Mouse (Mus musculus): ENCODE data around the gene Cgnl1. TPM values are rescaled to one million over a fixed set of nuclear protein-coding genes. Genes with fewer than 3 reads are reported as not detected.

Cgnl1 gene
- polyA plus RNA-seq, 1 experiment from 2014 or later = 4.3 TPM

- Histone ChIP-seq H3K27ac (ENCODE audit: low read depth, low read length) (no peak overlapping the region), H3K27me3 (replicated peaks; ENCODE audit: control insufficient read depth, insufficient read depth, low read length) (no peaks in the 10 kb centered on the region), H3K4me1 (replicated peaks; ENCODE audit: control insufficient read depth, insufficient read depth, low read length) (no peaks in the 10 kb centered on the region), H3K36me3 (ENCODE audit: control insufficient read depth, insufficient read depth) (no peaks in the 10 kb centered on the region), H3K9me3 (ENCODE audit: control insufficient read depth) (no peaks in the 10 kb centered on the region), H3K4me2 (replicated peaks; ENCODE audit: low read depth) (no peak overlapping the region), H3K4me3 (ENCODE audit: low read depth, low read length) (no peak overlapping the region), H3K9ac (ENCODE audit: low read depth, low read length) (no peak overlapping the region)
- ATAC-seq = no peak
- TF ChIP-seq CTCF (IDR thresholded peaks at IDR 0.05; ENCODE audit: low read depth) = no peak
- 44% methylated on average over 6 of the region's 6 CpGs for WGBS
These were observed 166.3 kb downstream of the Cgnl1 start for GRCm38 (mm10) chr9:71604914-71605635.

GRCm38 (mm10) chr9:71599861-71600260 lies 171.5 kb downstream of the Cgnl1 start:
- H3K4me1 ChIP-seq (replicated peaks; ENCODE audit: control insufficient read depth, insufficient read depth, low read length) = 0 out of 2 replicates have a peak, but pooled peaks cover 3% of the 10 kb centered on the region
- H3K36me3 ChIP-seq (ENCODE audit: control insufficient read depth, insufficient read depth) = no peaks in the 10 kb centered on the region
- no peak overlapping the region for H3K27ac ChIP-seq (ENCODE audit: low read depth, low read length)
- H3K9ac ChIP-seq (ENCODE audit: low read depth, low read length) = no peak overlapping the region
- H3K9me3 ChIP-seq (ENCODE audit: control insufficient read depth) = no peaks in the 10 kb centered on the region
- WGBS = 70% methylated on average over 7 of the region's 7 CpGs
- no peak for TF ChIP-seq CTCF (IDR thresholded peaks at IDR 0.05; ENCODE audit: low read depth)
- H3K4me2 ChIP-seq (replicated peaks; ENCODE audit: low read depth) = no peak overlapping the region
- no peak for ATAC-seq
- no peaks in the 10 kb centered on the region for H3K27me3 ChIP-seq (replicated peaks; ENCODE audit: control insufficient read depth, insufficient read depth, low read length)
- no peak overlapping the region for H3K4me3 ChIP-seq (ENCODE audit: low read depth, low read length)

DNA sequence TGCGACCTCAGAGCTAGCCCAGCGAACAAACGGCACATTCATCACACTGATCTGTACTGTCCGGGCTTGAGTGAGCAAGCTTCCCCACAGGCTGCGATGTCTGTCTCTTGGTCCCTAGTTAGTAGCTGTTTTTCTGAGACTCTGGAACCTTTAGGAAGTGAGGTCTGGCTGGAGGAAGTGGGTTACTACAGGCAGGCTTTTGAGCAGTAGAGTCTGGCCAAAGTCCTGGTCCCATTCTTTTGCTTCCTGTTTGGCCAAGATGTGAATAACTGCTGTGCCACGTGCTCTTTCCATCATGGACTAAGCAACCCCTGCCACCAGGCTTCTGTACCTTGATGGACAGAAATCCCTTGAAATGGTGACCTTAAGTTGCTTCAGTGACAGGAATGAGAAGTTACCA lies 174.5 kb downstream of the Cgnl1 start:
- Histone ChIP-seq H3K4me2 (replicated peaks; ENCODE audit: low read depth) (no peak overlapping the region), H3K9ac (ENCODE audit: low read depth, low read length) (no peak overlapping the region), H3K27ac (ENCODE audit: low read depth, low read length) (no peak overlapping the region), H3K27me3 (replicated peaks; ENCODE audit: control insufficient read depth, insufficient read depth, low read length) (no peaks in the 10 kb centered on the region), H3K9me3 (ENCODE audit: control insufficient read depth) (no peaks in the 10 kb centered on the region), H3K4me3 (ENCODE audit: low read depth, low read length) (no peak overlapping the region), H3K36me3 (ENCODE audit: control insufficient read depth, insufficient read depth) (no peaks in the 10 kb centered on the region), H3K4me1 (replicated peaks; ENCODE audit: control insufficient read depth, insufficient read depth, low read length) (peaks cover 11% of the 10 kb centered on the region)
- no peak for TF ChIP-seq CTCF (IDR thresholded peaks at IDR 0.05; ENCODE audit: low read depth)
- WGBS = 73% methylated on average over 6 of the region's 6 CpGs
- ATAC-seq = no peak

- WGBS = 25% methylated on average over 6 of the region's 6 CpGs
- H3K9me3 ChIP-seq (ENCODE audit: control insufficient read depth) = no peaks in the 10 kb centered on the region
- no peaks in the 10 kb centered on the region for H3K36me3 ChIP-seq (ENCODE audit: control insufficient read depth, insufficient read depth)
- H3K27me3 ChIP-seq (replicated peaks; ENCODE audit: control insufficient read depth, insufficient read depth, low read length) = no peaks in the 10 kb centered on the region
- TF ChIP-seq CTCF (IDR thresholded peaks at IDR 0.05; ENCODE audit: low read depth) = peak; percentile 41
- H3K4me3 ChIP-seq (ENCODE audit: low read depth, low read length) = peak overlapping the region; percentile 56
- peak overlapping the region; percentile 70 for H3K27ac ChIP-seq (ENCODE audit: low read depth, low read length)
- peak overlapping the region; percentile 90 for H3K4me2 ChIP-seq (replicated peaks; ENCODE audit: low read depth)
- H3K9ac ChIP-seq (ENCODE audit: low read depth, low read length) = 0 out of 2 replicates have a peak overlapping the region, but pooled peaks have one; percentile 51
- peak; percentile 72 for ATAC-seq
- peaks cover 11% of the 10 kb centered on the region for H3K4me1 ChIP-seq (replicated peaks; ENCODE audit: control insufficient read depth, insufficient read depth, low read length)
These were observed 178.7 kb downstream of the Cgnl1 start for GRCm38 (mm10) chr9:71592577-71593285.

- 2% methylated on average over 29 of the region's 29 CpGs for WGBS
- peak; percentile 87 for ATAC-seq
- no peaks in the 10 kb centered on the region for H3K27me3 ChIP-seq (replicated peaks; ENCODE audit: control insufficient read depth, insufficient read depth, low read length)
- peak within 1 kb of the TSS; percentile 51; the same call in 1 of the 2 replicates for H3K9ac ChIP-seq (ENCODE audit: low read depth, low read length)
- H3K4me1 ChIP-seq (replicated peaks; ENCODE audit: control insufficient read depth, insufficient read depth, low read length) = peaks cover 11% of the 10 kb centered on the region
- H3K9me3 ChIP-seq (ENCODE audit: control insufficient read depth) = no peaks in the 10 kb centered on the region
- peak within 1 kb of the TSS; percentile 56 for H3K4me3 ChIP-seq (ENCODE audit: low read depth, low read length)
- TF ChIP-seq CTCF (IDR thresholded peaks at IDR 0.05; ENCODE audit: low read depth) = no peak
- no peaks in the 10 kb centered on the region for H3K36me3 ChIP-seq (ENCODE audit: control insufficient read depth, insufficient read depth)
- peak within 1 kb of the TSS; percentile 90 for H3K4me2 ChIP-seq (replicated peaks; ENCODE audit: low read depth)
- peak within 1 kb of the TSS; percentile 70 for H3K27ac ChIP-seq (ENCODE audit: low read depth, low read length)
These were observed 179.4 kb downstream of the Cgnl1 start, which contains the start of gene Myzap for GRCm38 (mm10) chr9:71591938-71592548. Gene Myzap (minus strand): TSS chr9:71592360.

- H3K4me1 ChIP-seq (replicated peaks; ENCODE audit: control insufficient read depth, insufficient read depth, low read length) = peaks cover 7% of the 10 kb centered on the region
- H3K4me2 ChIP-seq (replicated peaks; ENCODE audit: low read depth) = peak overlapping the region; percentile 90
- H3K27me3 ChIP-seq (replicated peaks; ENCODE audit: control insufficient read depth, insufficient read depth, low read length) = no peaks in the 10 kb centered on the region
- H3K9me3 ChIP-seq (ENCODE audit: control insufficient read depth) = no peaks in the 10 kb centered on the region
- WGBS = 46% methylated on average over 5 of the region's 5 CpGs
- peak overlapping the region; percentile 56 for H3K4me3 ChIP-seq (ENCODE audit: low read depth, low read length)
- H3K9ac ChIP-seq (ENCODE audit: low read depth, low read length) = peak overlapping the region; percentile 51; the same call in 1 of the 2 replicates
- no peak for TF ChIP-seq CTCF (IDR thresholded peaks at IDR 0.05; ENCODE audit: low read depth)
- no peak overlapping the region for H3K27ac ChIP-seq (ENCODE audit: low read depth, low read length)
- no peak for ATAC-seq
- H3K36me3 ChIP-seq (ENCODE audit: control insufficient read depth, insufficient read depth) = no peaks in the 10 kb centered on the region
These were observed 180.3 kb downstream of the Cgnl1 start for GRCm38 (mm10) chr9:71591106-71591505.

All from intestine, postnatal 0 days (tissue).